Mouse (Mus musculus) midbrain, embryonic 15.5 days (tissue): Measurements from ENCODE around the gene Hspa1l. TPM values are rescaled to one million over a fixed set of nuclear protein-coding genes. Genes with fewer than 3 reads are reported as not detected.
"Not testable (repeated sequence)": the region's sequence is repeated elsewhere in the genome, so short reads cannot be mapped to it uniquely, and the experiment has no call there.

Experiments
- ATAC-seq: fragments of 200-750 bp; cut with Nextera tagmentation; replicated peaks from 2 replicates; pipeline ENCODE4 v1.8.0; 2017; ENCODE audit warnings: moderate TSS enrichment
- H3K27ac ChIP-seq: fragments of 300-500 bp; sonication (generic); 2 replicates; pipeline ENCODE4 v1.5.1; 2015; ENCODE audit warnings: mild to moderate bottlenecking, inconsistent platforms
- H3K27me3 ChIP-seq: fragments of 300-500 bp; sonication (generic); replicated peaks from 2 replicates; pipeline ENCODE4 v1.6.1; 2015; ENCODE audit warnings: inconsistent platforms
- H3K36me3 ChIP-seq: fragments of 300-500 bp; sonication (generic); replicated peaks from 2 replicates; pipeline ENCODE4 v1.6.1; 2015; ENCODE audit warnings: inconsistent platforms
- H3K4me1 ChIP-seq: fragments of 300-500 bp; sonication (generic); 2 replicates; pipeline ENCODE4 v1.6.1; 2015; ENCODE audit warnings: inconsistent platforms
- H3K4me2 ChIP-seq: fragments of 300-500 bp; sonication (generic); 2 replicates; pipeline ENCODE4 v1.6.1; 2015; ENCODE audit warnings: inconsistent platforms, mild to moderate bottlenecking, moderate library complexity
- H3K4me3 ChIP-seq: fragments of 300-500 bp; sonication (generic); 2 replicates; pipeline ENCODE4 v1.5.1; 2015; ENCODE audit warnings: mild to moderate bottlenecking, inconsistent platforms
- H3K9ac ChIP-seq: fragments of 300-500 bp; sonication (generic); 2 replicates; pipeline ENCODE4 v1.6.1; 2015; ENCODE audit warnings: mild to moderate bottlenecking, inconsistent platforms
- H3K9me3 ChIP-seq: fragments of 300-500 bp; sonication (generic); 2 replicates; pipeline ENCODE4 v1.6.1; 2016; ENCODE audit warnings: inconsistent platforms
- WGBS: fragments of 180-500 bp; shearing (Covaris S2); methylation state at CpG from one replicate; pipeline ENCODE4 v1.1.7; 2015; ENCODE audit warnings: mixed read lengths; 5-methylcytosine and 5-hydroxymethylcytosine counted together
- polyA plus RNA-seq: library from polyadenylated mRNA; unstranded; fragments of >200 nt; fragmentation: Nextera tagmentation; extraction: Ambion mirVana; gene quantifications from 2 replicates; pipeline ENCODE4 v1.2.1, GENCODE M21; 2015

Gene Hspa1l
- polyA plus RNA-seq, 1 experiment from 2014 or later = 1.2 TPM

- Histone ChIP-seq H3K4me3 (no peak overlapping the region), H3K9ac (no peak overlapping the region), H3K27ac (no peak overlapping the region), H3K4me1 (peaks cover 8% of the 10 kb centered on the region), H3K4me2 (no peak overlapping the region), H3K9me3 (no peaks in the 10 kb centered on the region), H3K27me3 (peaks cover 21% of the 10 kb centered on the region), H3K36me3 (no peaks in the 10 kb centered on the region)
- ATAC-seq = no peak
- 66% methylated on average over 1 of the region's 1 CpGs for WGBS
Measured at GRCm38 (mm10) chr17:34962841-34963240, 9.7 kb upstream of the Hspa1l start.

GRCm38 (mm10) chr17:34964640-34965049, 7.9 kb upstream of the Hspa1l start:
- Histone ChIP-seq H3K4me3 (no peak overlapping the region), H3K4me2 (no peak overlapping the region), H3K4me1 (peaks cover 4% of the 10 kb centered on the region), H3K27me3 (peaks cover 35% of the 10 kb centered on the region), H3K9me3 (no peaks in the 10 kb centered on the region), H3K36me3 (no peaks in the 10 kb centered on the region), H3K9ac (no peak overlapping the region), H3K27ac (no peak overlapping the region)
- WGBS = 19% methylated on average over 1 of the region's 1 CpGs
- no peak for ATAC-seq

DNA sequence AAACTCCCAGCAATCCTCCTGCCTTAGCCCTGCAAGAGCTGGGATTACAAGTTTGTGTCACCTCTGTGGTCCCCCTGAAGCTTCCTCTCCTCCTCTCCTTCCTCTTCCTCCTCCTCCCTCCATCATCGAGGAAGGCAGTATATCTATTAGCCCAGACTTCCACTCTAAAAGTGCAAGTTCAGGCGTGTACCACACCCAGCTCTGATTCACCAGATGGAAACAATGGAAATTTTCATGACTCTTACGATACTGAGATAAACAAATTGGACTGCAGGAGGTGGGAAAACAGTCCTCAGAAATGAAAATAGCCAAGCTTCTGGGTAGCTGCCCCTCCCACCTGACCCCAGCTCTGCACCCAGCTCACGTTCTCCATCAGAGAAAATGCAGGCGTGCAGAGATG, 6.9 kb upstream of the Hspa1l start:
- Histone ChIP-seq H3K4me1 (no peaks in the 10 kb centered on the region), H3K4me2 (no peak overlapping the region), H3K27me3 (peaks cover 32% of the 10 kb centered on the region), H3K4me3 (no peak overlapping the region), H3K36me3 (no peaks in the 10 kb centered on the region), H3K9me3 (no peaks in the 10 kb centered on the region), H3K27ac (no peak overlapping the region), H3K9ac (no peak overlapping the region)
- 85% methylated on average over 5 of the region's 5 CpGs for WGBS
- no peak for ATAC-seq

GRCm38 (mm10) chr17:34969822-34970221, 2.7 kb upstream of the Hspa1l start, which contains the start of gene Gm20481:
TSS of gene Gm20481 (plus strand) at chr17:34969912.
- H3K36me3 ChIP-seq, H3K27ac ChIP-seq: not testable (repeated sequence)
- peaks cover 27% of the 10 kb centered on the region for H3K27me3 ChIP-seq

DNA sequence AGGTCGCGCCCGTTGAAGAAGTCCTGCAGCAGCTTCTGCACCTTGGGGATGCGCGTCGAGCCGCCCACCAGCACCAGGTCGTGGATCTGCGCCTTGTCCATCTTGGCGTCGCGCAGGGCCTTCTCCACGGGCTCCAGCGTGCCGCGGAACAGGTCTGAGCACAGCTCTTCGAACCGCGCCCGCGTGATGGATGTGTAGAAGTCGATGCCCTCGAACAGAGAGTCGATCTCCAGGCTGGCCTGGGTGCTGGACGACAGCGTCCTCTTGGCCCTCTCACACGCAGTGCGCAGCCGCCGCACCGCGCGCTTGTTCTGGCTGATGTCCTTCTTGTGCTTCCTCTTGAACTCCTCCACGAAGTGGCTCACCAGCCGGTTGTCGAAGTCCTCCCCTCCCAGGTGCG, 1.7 kb upstream of the Hspa1l start:
- not testable (repeated sequence) for H3K27ac ChIP-seq, H3K4me1 ChIP-seq, H3K9ac ChIP-seq, H3K9me3 ChIP-seq, H3K36me3 ChIP-seq, H3K4me3 ChIP-seq, H3K4me2 ChIP-seq, ATAC-seq
- H3K27me3 ChIP-seq = peaks cover 27% of the 10 kb centered on the region
- 36% methylated on average over 21 of the region's 37 CpGs for WGBS

More at GRCm38 (mm10) chr17:34969822-34970221, 2.7 kb upstream of the Hspa1l start, which contains the start of gene Gm20481:
- not testable (repeated sequence) for H3K4me1 ChIP-seq, H3K9ac ChIP-seq, H3K4me3 ChIP-seq, ATAC-seq, H3K4me2 ChIP-seq, H3K9me3 ChIP-seq
- WGBS = 63% methylated on average over 8 of the region's 11 CpGs

DNA sequence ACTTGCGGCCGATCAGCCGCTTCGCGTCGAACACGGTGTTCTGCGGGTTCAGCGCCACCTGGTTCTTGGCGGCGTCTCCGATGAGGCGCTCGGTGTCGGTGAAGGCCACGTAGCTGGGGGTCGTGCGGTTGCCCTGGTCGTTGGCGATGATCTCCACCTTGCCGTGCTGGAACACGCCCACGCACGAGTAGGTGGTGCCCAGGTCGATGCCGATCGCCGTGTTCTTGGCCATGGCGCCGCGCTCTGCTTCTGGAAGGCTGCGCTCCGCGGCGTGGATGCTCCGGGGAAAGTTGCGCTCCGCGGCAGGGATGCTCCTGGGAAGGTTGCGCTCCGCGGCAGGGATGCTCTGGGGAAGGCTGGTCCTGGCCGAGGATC, 822 bp upstream of the Hspa1l start:
- Histone ChIP-seq H3K4me2 (peak overlapping the region; percentile 60), H3K27me3 (peaks cover 27% of the 10 kb centered on the region), H3K4me3 (peak overlapping the region; percentile 42)
- 0% methylated on average over 31 of the region's 43 CpGs for WGBS
- H3K36me3 ChIP-seq, H3K9me3 ChIP-seq, H3K27ac ChIP-seq, H3K4me1 ChIP-seq, H3K9ac ChIP-seq: not testable (repeated sequence)
- peak; percentile 68; the same call in 1 of the 2 replicates for ATAC-seq

DNA sequence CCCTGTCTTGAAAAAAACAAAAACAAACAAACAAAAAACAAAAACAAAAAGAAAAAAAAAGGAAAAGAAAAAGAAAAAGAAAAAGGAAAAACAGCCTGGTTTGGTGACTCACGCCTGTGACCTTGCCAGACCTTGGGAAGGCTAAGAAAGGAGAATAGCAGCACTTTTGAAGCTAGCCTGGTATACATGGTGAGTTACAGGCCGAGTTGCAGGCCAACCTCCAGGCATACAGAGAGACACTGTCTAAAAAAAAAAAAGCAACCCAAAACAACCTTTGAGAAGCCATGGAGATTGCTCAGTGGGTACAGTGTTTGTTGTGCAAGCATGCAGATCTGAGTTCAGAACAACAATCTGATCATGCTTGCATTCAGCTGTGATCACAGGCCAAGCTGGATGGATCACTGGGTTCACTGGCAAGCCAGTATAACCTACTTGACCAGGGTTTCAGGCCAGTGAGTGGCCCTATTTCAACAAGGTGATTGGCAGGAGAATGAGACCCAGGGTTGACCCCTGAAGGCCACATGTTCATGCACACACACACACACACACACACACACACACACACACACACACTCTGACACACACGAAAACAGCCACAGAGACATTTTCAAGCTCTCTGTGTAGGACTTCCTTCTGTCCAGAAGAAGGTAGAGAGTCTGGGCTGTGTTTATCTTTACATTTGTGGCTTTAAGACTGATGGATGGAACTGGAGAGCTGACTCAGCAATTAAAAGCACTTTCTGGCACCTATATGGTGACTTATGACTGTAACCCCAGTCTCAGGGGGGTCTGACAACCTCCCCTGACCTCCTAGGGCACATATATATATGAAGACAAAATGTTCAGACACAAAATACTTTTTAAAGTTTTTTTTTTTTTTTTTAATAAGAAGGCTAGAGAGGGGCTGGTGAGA, 3.3 kb downstream of the Hspa1l start:
- no peak overlapping the region for H3K4me3 ChIP-seq
- no peaks in the 10 kb centered on the region for H3K36me3 ChIP-seq
- no peak overlapping the region for H3K4me2 ChIP-seq
- H3K27ac ChIP-seq = no peak overlapping the region
- no peak overlapping the region for H3K9ac ChIP-seq
- WGBS = 84% methylated on average over 3 of the region's 3 CpGs
- no peaks in the 10 kb centered on the region for H3K9me3 ChIP-seq
- peaks cover 14% of the 10 kb centered on the region for H3K4me1 ChIP-seq
- H3K27me3 ChIP-seq = no peaks in the 10 kb centered on the region
- no peak for ATAC-seq

- Histone ChIP-seq H3K9me3 (no peaks in the 10 kb centered on the region), H3K36me3 (no peaks in the 10 kb centered on the region), H3K27me3 (no peaks in the 10 kb centered on the region), H3K4me2 (no peak overlapping the region), H3K9ac (no peak overlapping the region), H3K27ac (no peak overlapping the region), H3K4me3 (no peak overlapping the region), H3K4me1 (peaks cover 19% of the 10 kb centered on the region)
- no peak for ATAC-seq
- 94% methylated on average over 20 of the region's 20 CpGs for WGBS
Measured at GRCm38 (mm10) chr17:34977000-34977399, 4.5 kb downstream of the Hspa1l start.

DNA sequence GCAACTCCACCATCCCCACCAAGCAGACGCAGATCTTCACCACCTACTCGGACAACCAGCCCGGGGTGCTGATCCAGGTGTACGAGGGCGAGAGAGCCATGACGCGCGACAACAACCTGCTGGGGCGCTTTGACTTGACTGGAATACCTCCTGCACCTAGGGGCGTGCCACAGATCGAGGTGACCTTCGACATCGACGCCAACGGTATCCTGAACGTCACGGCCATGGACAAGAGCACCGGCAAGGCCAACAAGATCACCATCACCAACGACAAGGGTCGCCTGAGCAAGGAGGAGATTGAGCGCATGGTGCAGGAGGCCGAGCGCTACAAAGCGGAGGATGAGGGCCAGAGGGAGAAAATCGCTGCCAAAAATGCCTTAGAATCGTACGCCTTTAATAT, 5.7 kb downstream of the Hspa1l start:
- Histone ChIP-seq H3K9me3 (no peaks in the 10 kb centered on the region), H3K4me3 (no peak overlapping the region), H3K4me2 (no peak overlapping the region), H3K36me3 (no peaks in the 10 kb centered on the region), H3K27ac (no peak overlapping the region), H3K9ac (no peak overlapping the region), H3K27me3 (no peaks in the 10 kb centered on the region), H3K4me1 (peaks cover 23% of the 10 kb centered on the region)
- WGBS = 90% methylated on average over 27 of the region's 27 CpGs
- ATAC-seq = no peak

- no peaks in the 10 kb centered on the region for H3K9me3 ChIP-seq
- H3K4me1 ChIP-seq = peaks cover 23% of the 10 kb centered on the region
- H3K4me2 ChIP-seq = no peak overlapping the region
- no peak overlapping the region for H3K4me3 ChIP-seq
- ATAC-seq = no peak
- H3K27me3 ChIP-seq = no peaks in the 10 kb centered on the region
- H3K9ac ChIP-seq = no peak overlapping the region
- WGBS = 94% methylated on average over 4 of the region's 4 CpGs
- no peak overlapping the region for H3K27ac ChIP-seq
- no peaks in the 10 kb centered on the region for H3K36me3 ChIP-seq
Measured at GRCm38 (mm10) chr17:34979631-34980030, 7.1 kb downstream of the Hspa1l start.

DNA sequence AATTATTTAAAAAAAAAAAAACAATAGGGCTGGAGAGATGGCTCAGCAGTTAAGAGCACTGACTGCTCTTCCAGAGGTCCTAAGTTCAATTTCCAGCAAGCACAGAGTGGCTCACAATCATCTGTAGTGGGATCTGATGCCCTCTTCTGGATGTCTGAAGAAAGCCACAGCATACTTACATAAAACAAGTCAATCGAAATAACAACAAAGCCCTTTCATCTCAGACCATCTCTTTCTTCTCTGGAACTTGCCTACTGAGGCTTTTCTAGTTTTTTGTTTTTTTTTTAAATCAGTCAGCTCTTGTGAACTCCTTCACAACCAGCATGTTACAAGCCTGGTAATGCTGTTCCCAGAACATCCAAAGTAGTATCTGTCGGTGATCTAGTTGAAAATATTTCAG, 8.2 kb downstream of the Hspa1l start:
- Histone ChIP-seq H3K4me2 (peak overlapping the region; percentile 73), H3K27ac (peak overlapping the region; percentile 96; the same call in 1 of the 2 replicates), H3K27me3 (no peaks in the 10 kb centered on the region), H3K9me3 (no peaks in the 10 kb centered on the region), H3K36me3 (peaks cover 5% of the 10 kb centered on the region; the same call in 1 of the 2 replicates), H3K4me1 (peaks cover 23% of the 10 kb centered on the region), H3K4me3 (peak overlapping the region; percentile 63), H3K9ac (peak overlapping the region; percentile 69)
- ATAC-seq = no peak
- WGBS = 11% methylated on average over 2 of the region's 2 CpGs

DNA sequence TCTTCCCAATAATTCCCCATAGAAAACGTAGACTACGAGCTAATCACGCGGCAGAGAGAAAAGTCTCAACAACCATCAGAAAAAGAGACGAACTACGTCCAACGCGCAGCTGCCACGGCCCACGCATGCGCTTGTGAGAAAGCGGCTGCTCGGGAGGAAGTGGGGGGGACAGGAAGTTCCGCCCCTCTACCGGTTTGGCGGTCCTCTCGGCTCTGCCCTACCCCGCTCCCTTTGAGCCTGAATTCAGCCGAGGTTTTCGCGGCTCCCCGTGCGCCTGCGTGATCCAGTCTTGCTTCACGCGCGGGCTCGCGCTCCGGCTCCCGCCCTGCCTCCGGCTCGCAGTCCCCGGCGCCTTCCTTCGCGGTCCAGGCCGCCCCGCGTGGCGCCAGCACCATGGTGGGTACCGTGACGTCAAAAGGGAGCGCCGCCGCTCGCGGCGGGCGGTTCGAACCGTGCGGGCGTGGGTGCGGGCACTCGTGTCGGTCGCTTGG, 9.2 kb downstream of the Hspa1l start, which contains the start of gene Lsm2:
TSS of gene Lsm2 (plus strand) at position 173 of the 491 bp plus-strand sequence.
- Histone ChIP-seq H3K27me3 (no peaks in the 10 kb centered on the region), H3K36me3 (peaks cover 14% of the 10 kb centered on the region; the same call in 1 of the 2 replicates), H3K4me1 (peaks cover 23% of the 10 kb centered on the region), H3K4me2 (peak within 1 kb of the TSS; percentile 73), H3K27ac (peak within 1 kb of the TSS; percentile 96), H3K9me3 (no peaks in the 10 kb centered on the region), H3K9ac (peak within 1 kb of the TSS; percentile 69), H3K4me3 (peak within 1 kb of the TSS; percentile 63)
- peak; percentile 97 for ATAC-seq
- under 1% methylated on average over 56 of the region's 58 CpGs for WGBS
